Mouse (Mus musculus): Measurements from ENCODE around the gene Ifitm5. TPM values are rescaled to one million over a fixed set of nuclear protein-coding genes. Genes with fewer than 3 reads are reported as not detected.
A peak's percentile ranks its signal among the peaks of the same experiment; 100 is the strongest.

The Ifitm5 gene
- 0.58 and 0.82 TPM in 2 replicates for polyA plus RNA-seq (2015; fragmentation: Nextera tagmentation; extraction: Ambion mirVana)

GRCm38 (mm10) chr7:140949824-140950530 lies at the start of gene Ifitm5:
TSS of gene Ifitm5 (minus strand) at chr7:140950291.
- peaks cover 4% of the 10 kb centered on the region; the same call in 1 of the 2 replicates for H3K4me1 ChIP-seq (replicated peaks; ENCODE audit: control insufficient read depth, insufficient read depth)
- H3K27me3 ChIP-seq (ENCODE audit: control insufficient read depth, insufficient read depth, low read length), result no peaks in the 10 kb centered on the region
- DNase-seq (ENCODE audit: low spot score) (no peak), ATAC-seq (ENCODE audit: low FRiP score, low TSS enrichment) (no peak)
- peak within 1 kb of the TSS; percentile 67 for H3K27ac ChIP-seq (replicated peaks)
- H3K4me3 ChIP-seq (ENCODE audit: low read depth, low read length), result no peak within 1 kb of the TSS
- TF ChIP-seq CTCF (IDR thresholded peaks at IDR 0.05; ENCODE audit: low read depth) (no peak), EP300 (optimal IDR thresholded peaks at IDR 0.05) (no peak)
- H3K36me3 ChIP-seq (ENCODE audit: control insufficient read depth, insufficient read depth, low read length), result peaks cover 23% of the 10 kb centered on the region
- no peaks in the 10 kb centered on the region for H3K9me3 ChIP-seq (ENCODE audit: control insufficient read depth, low read length)
- H3K4me2 ChIP-seq (replicated peaks; ENCODE audit: low read depth), result 0 out of 2 replicates have a peak within 1 kb of the TSS, but pooled peaks have one; percentile 14
- 77% methylated on average over 16 of the region's 16 CpGs for WGBS
- H3K9ac ChIP-seq (ENCODE audit: low read length), result peak within 1 kb of the TSS; percentile 23; the same call in 1 of the 2 replicates

GRCm38 (mm10) chr7:140998853-140999700 lies 49.0 kb upstream of the Ifitm5 start:
- H3K4me3 ChIP-seq (ENCODE audit: low read depth, low read length), result no peak overlapping the region
- no peak for DNase-seq (ENCODE audit: low spot score)
- no peaks in the 10 kb centered on the region for H3K36me3 ChIP-seq (ENCODE audit: control insufficient read depth, insufficient read depth, low read length)
- no peaks in the 10 kb centered on the region for H3K27me3 ChIP-seq (ENCODE audit: control insufficient read depth, insufficient read depth, low read length)
- no peaks in the 10 kb centered on the region for H3K9me3 ChIP-seq (ENCODE audit: control insufficient read depth, low read length)
- no peak overlapping the region for H3K9ac ChIP-seq (ENCODE audit: low read length)
- no peak for TF ChIP-seq CTCF (IDR thresholded peaks at IDR 0.05; ENCODE audit: low read depth)
- TF ChIP-seq EP300 (optimal IDR thresholded peaks at IDR 0.05), result no peak
- H3K27ac ChIP-seq (replicated peaks), result no peak overlapping the region
- no peak overlapping the region for H3K4me2 ChIP-seq (replicated peaks; ENCODE audit: low read depth)
- WGBS, result 88% methylated on average over 11 of the region's 11 CpGs
- ATAC-seq (ENCODE audit: low FRiP score, low TSS enrichment), result no peak
- no peaks in the 10 kb centered on the region for H3K4me1 ChIP-seq (replicated peaks; ENCODE audit: control insufficient read depth, insufficient read depth)

- 31% methylated on average over 1 of the region's 1 CpGs for WGBS
- H3K4me2 ChIP-seq (replicated peaks; ENCODE audit: low read depth), result no peak overlapping the region
These were observed 47.7 kb upstream of the Ifitm5 start for GRCm38 (mm10) chr7:140997817-140998216.

GRCm38 (mm10) chr7:140991117-140991689 lies 41.1 kb upstream of the Ifitm5 start:
- ATAC-seq (ENCODE audit: low FRiP score, low TSS enrichment), result 0 out of 2 replicates have a peak, but pooled peaks have one; percentile 11
- no peaks in the 10 kb centered on the region for H3K9me3 ChIP-seq (ENCODE audit: control insufficient read depth, low read length)
- H3K4me1 ChIP-seq (replicated peaks; ENCODE audit: control insufficient read depth, insufficient read depth), result no peaks in the 10 kb centered on the region; the same call in 1 of the 2 replicates
- H3K27me3 ChIP-seq (ENCODE audit: control insufficient read depth, insufficient read depth, low read length), result no peaks in the 10 kb centered on the region
- WGBS, result 82% methylated on average over 14 of the region's 14 CpGs
- H3K4me3 ChIP-seq (ENCODE audit: low read depth, low read length), result no peak overlapping the region
- no peak overlapping the region for H3K9ac ChIP-seq (ENCODE audit: low read length)
- H3K36me3 ChIP-seq (ENCODE audit: control insufficient read depth, insufficient read depth, low read length), result no peaks in the 10 kb centered on the region
- H3K27ac ChIP-seq (replicated peaks), result no peak overlapping the region
- no peak overlapping the region for H3K4me2 ChIP-seq (replicated peaks; ENCODE audit: low read depth)
- DNase-seq (ENCODE audit: low spot score), result no peak
- TF ChIP-seq CTCF (IDR thresholded peaks at IDR 0.05; ENCODE audit: low read depth) (no peak), EP300 (optimal IDR thresholded peaks at IDR 0.05) (no peak)

More at GRCm38 (mm10) chr7:140997817-140998216, 47.7 kb upstream of the Ifitm5 start:
- Histone ChIP-seq H3K4me1 (replicated peaks; ENCODE audit: control insufficient read depth, insufficient read depth) (no peaks in the 10 kb centered on the region), H3K27me3 (ENCODE audit: control insufficient read depth, insufficient read depth, low read length) (no peaks in the 10 kb centered on the region), H3K27ac (replicated peaks) (no peak overlapping the region), H3K36me3 (ENCODE audit: control insufficient read depth, insufficient read depth, low read length) (no peaks in the 10 kb centered on the region), H3K9ac (ENCODE audit: low read length) (no peak overlapping the region), H3K4me3 (ENCODE audit: low read depth, low read length) (no peak overlapping the region), H3K9me3 (ENCODE audit: control insufficient read depth, low read length) (no peaks in the 10 kb centered on the region)
- TF ChIP-seq CTCF (IDR thresholded peaks at IDR 0.05; ENCODE audit: low read depth) (no peak), EP300 (optimal IDR thresholded peaks at IDR 0.05) (no peak)
- DNase-seq (ENCODE audit: low spot score) (no peak), ATAC-seq (ENCODE audit: low FRiP score, low TSS enrichment) (no peak)

GRCm38 (mm10) chr7:140990622-140991021 lies 40.5 kb upstream of the Ifitm5 start:
- Histone ChIP-seq H3K4me1 (replicated peaks; ENCODE audit: control insufficient read depth, insufficient read depth) (no peaks in the 10 kb centered on the region; the same call in 1 of the 2 replicates), H3K36me3 (ENCODE audit: control insufficient read depth, insufficient read depth, low read length) (no peaks in the 10 kb centered on the region), H3K9ac (ENCODE audit: low read length) (no peak overlapping the region), H3K4me2 (replicated peaks; ENCODE audit: low read depth) (no peak overlapping the region), H3K27ac (replicated peaks) (no peak overlapping the region), H3K9me3 (ENCODE audit: control insufficient read depth, low read length) (no peaks in the 10 kb centered on the region), H3K4me3 (ENCODE audit: low read depth, low read length) (no peak overlapping the region), H3K27me3 (ENCODE audit: control insufficient read depth, insufficient read depth, low read length) (no peaks in the 10 kb centered on the region)
- TF ChIP-seq EP300 (optimal IDR thresholded peaks at IDR 0.05), result no peak
- no peak for TF ChIP-seq CTCF (IDR thresholded peaks at IDR 0.05; ENCODE audit: low read depth)
- WGBS, result 71% methylated on average over 5 of the region's 5 CpGs
- ATAC-seq (ENCODE audit: low FRiP score, low TSS enrichment) (no peak), DNase-seq (ENCODE audit: low spot score) (no peak)

Measured in stomach, postnatal 0 days (tissue).